Mouse (Mus musculus): Measurements from ENCODE around the gene Zfp106.

The Zfp106 gene

DNA sequence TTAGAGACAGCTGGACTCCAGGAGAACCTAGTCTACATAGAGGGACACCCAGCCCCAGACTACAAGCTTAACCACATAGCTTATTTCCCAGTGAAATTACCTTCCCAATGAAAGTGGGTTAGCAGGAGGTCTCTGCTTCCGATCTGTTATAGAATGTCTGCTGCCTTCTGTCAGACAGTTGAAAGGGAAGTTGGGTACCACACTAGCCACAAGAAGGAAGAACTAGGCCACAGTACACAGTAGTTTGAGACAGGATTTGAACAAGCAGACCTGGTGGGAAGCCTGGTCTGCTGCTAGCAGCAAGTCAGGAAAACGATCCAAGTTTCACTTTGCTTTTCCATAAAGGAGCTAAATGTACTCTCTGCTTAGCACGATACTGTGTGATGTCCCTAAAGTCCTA, 94.4 kb downstream of the Zfp106 start:
- no peak for DNase-seq

DNA sequence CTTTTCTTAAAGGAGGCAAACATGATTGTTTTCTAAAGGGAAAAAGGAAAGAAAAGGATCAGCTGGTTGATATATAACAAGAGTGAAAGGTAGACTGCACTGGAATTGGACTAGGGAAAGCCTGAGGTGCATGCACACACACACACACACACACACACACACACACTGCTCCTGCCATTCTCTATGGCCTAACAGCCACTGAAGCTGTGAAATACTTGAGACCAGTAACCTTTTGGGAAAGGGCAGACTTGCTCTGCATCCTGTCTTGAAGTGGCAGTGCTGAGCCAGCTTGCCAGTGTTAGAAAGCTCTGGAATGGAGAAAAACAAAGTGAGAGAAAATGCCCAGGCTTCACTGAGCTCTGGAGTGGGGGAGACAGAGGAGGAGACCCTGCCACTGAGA, 95.6 kb downstream of the Zfp106 start:
- no peak for DNase-seq

GRCm38 (mm10) chr2:120465397-120465785, 98.3 kb downstream of the Zfp106 start:
- DNase-seq = no peak

- DNase-seq = no peak
Measured at GRCm38 (mm10) chr2:120464732-120465396, 98.8 kb downstream of the Zfp106 start.

DNA sequence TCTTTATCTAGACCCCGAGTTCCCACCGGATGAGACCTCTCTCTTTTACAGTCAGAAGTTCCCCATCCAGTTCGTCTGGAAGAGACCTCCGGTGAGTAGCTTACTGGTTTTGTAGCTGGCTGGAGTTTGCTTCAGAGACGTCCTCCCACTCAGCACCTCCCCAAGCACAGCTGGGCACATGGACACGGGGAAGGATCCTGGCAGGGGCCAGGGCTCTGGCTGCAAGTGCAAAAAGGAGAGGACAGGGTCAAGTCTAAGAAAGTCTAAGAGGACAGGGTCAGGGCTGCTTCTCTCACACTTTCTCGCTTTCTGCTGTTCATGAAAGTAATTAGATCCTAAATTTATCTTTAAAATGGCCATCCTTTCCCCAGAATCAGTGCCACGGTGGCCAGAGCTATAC, 99.6 kb downstream of the Zfp106 start:
- DNase-seq = no peak

DNA sequence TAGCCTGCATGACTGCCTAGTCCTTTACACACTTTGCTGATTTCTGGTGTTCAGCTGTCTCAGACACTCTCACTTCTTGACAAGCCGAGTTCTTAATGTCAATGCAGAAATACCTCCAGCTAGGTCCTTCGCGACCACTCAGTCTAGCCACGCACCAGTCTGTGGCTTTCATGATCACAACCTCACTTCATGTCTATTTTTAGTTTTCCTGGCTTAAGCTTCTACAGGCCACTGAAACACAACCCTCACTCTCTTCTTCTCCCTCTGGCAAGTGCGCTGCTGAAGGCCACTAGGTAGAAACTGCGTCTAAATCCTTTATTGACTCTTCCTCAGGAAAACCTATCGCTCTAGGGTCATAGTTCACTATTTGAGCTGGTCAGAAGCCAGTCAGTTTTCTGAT, 100.3 kb downstream of the Zfp106 start:
- DNase-seq = no peak

GRCm38 (mm10) chr2:120460216-120460615, 103.4 kb downstream of the Zfp106 start:
- no peak for DNase-seq
